Mouse (Mus musculus): ENCODE data around the gene Muc2.

Muc2 gene
- long read RNA-seq, experiment 1: 0 reads
- long read RNA-seq, experiment 2: 0 reads

GRCm38 (mm10) chr7:141690040-141690439 lies at the start of gene Muc2:
TSS of gene Muc2 (plus strand) at chr7:141690340.
- intact Hi-C loops (cut with DNase I): no loop called here

GRCm38 (mm10) chr7:141642375-141642774 lies 47.8 kb upstream of the Muc2 start:
- intact Hi-C loops (cut with DNase I): no loop called here

- intact Hi-C loops (cut with DNase I): no loop called here
These were observed 47.0 kb upstream of the Muc2 start for GRCm38 (mm10) chr7:141643160-141643559.

- intact Hi-C loops (cut with DNase I): no loop called here
These were observed 43.1 kb upstream of the Muc2 start for GRCm38 (mm10) chr7:141647083-141647482.

GRCm38 (mm10) chr7:141647815-141648214 lies 42.3 kb upstream of the Muc2 start:
- intact Hi-C loops (cut with DNase I): no loop called here

- intact Hi-C loops (cut with DNase I): no loop called here
These were observed 37.9 kb upstream of the Muc2 start for GRCm38 (mm10) chr7:141652191-141652590.

GRCm38 (mm10) chr7:141660346-141660745 lies 29.8 kb upstream of the Muc2 start:
- intact Hi-C loops (cut with DNase I): no loop called here

- intact Hi-C loops (cut with DNase I): no loop called here
These were observed 28.7 kb upstream of the Muc2 start for GRCm38 (mm10) chr7:141661481-141661880.

- intact Hi-C loops (cut with DNase I): no loop called here
These were observed 27.9 kb upstream of the Muc2 start for GRCm38 (mm10) chr7:141662223-141662622.

GRCm38 (mm10) chr7:141666190-141666589 lies 23.9 kb upstream of the Muc2 start:
- intact Hi-C loops (cut with DNase I): loop anchor here (5.0 kb wide), 2 partner anchors 139 to 184 kb away; no protein-coding TSS in a partner anchor

- intact Hi-C loops (cut with DNase I): loop anchor here (5.0 kb wide), 2 partner anchors 142 to 187 kb away; no protein-coding TSS in a partner anchor
These were observed 21.0 kb upstream of the Muc2 start for GRCm38 (mm10) chr7:141669097-141669496.

GRCm38 (mm10) chr7:141670999-141671398 lies 19.1 kb upstream of the Muc2 start:
- intact Hi-C loops (cut with DNase I): no loop called here

GRCm38 (mm10) chr7:141671626-141672291 lies 18.4 kb upstream of the Muc2 start:
- intact Hi-C loops (cut with DNase I): no loop called here

- intact Hi-C loops (cut with DNase I): no loop called here
These were observed 11.2 kb upstream of the Muc2 start for GRCm38 (mm10) chr7:141678922-141679321.

GRCm38 (mm10) chr7:141687330-141687729 lies 2.8 kb upstream of the Muc2 start:
- intact Hi-C loops (cut with DNase I): no loop called here

- intact Hi-C loops (cut with DNase I): no loop called here
These were observed 3.6 kb downstream of the Muc2 start for GRCm38 (mm10) chr7:141693591-141694273.

- intact Hi-C loops (cut with DNase I): no loop called here
These were observed 4.1 kb downstream of the Muc2 start for GRCm38 (mm10) chr7:141694274-141694639.

GRCm38 (mm10) chr7:141696538-141696937 lies 6.4 kb downstream of the Muc2 start:
- intact Hi-C loops (cut with DNase I): no loop called here

GRCm38 (mm10) chr7:141699556-141700220 lies 9.5 kb downstream of the Muc2 start:
- intact Hi-C loops (cut with DNase I): no loop called here

GRCm38 (mm10) chr7:141747451-141748100 lies 57.4 kb downstream of the Muc2 start:
- intact Hi-C loops (cut with DNase I): no loop called here

GRCm38 (mm10) chr7:141752513-141752912 lies 62.4 kb downstream of the Muc2 start:
- intact Hi-C loops (cut with DNase I): no loop called here

GRCm38 (mm10) chr7:141755831-141756230 lies 65.7 kb downstream of the Muc2 start:
- intact Hi-C loops (cut with DNase I): no loop called here
